Mouse (Mus musculus): ENCODE data around the gene Arhgef28.
A peak's percentile ranks its signal among the peaks of the same experiment; 100 is the strongest.

The Arhgef28 gene

DNA sequence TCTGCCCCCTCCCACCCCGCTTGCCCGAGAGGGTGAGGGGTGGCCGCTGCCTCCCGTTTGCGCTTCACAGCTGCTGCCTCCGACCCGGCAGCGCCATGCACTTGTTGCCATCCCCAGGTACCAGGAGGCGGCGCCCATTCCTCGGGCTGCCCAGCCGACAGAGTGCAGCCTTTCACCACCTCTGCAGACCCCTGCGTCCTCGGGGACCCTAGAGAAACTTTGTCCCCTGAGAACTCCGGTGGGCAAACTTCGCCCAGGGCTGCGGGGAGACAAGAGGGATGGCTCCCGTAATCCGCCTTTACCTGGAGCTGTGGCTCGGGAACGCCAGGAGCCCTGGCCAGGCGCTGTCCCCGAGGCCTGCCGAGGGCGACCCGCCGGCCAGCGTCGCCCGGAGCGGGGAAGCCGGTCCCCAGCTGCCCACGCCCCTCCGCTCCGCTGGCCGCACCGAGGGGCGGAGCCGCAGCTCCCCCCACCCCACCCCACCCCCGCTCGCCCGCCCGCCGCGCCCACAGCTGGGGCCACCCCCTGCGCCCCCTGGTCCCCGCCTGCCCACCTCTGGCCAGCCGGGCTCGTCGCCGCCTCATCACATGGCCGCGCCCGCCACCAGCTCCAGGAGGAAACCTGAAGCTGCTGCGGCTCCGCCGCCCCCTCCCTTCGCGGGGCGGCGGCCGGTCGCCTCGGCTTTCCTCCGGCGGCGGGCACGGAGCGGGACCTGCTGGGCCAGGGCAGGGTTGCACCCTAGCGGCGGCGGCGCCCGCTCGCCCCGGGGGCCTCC lies at the start of gene Arhgef28:
Arhgef28 (minus strand) TSS at position 669 of the 775 bp plus-strand sequence.
- peak; percentile 58 to 81 for DNase-seq (ENCODE audit: low spot score in 2 of 2)

GRCm38 (mm10) chr13:98254921-98255320 lies 48.7 kb upstream of the Arhgef28 start:
- DNase-seq (ENCODE audit: low spot score in 2 of 2), result no peak

DNA sequence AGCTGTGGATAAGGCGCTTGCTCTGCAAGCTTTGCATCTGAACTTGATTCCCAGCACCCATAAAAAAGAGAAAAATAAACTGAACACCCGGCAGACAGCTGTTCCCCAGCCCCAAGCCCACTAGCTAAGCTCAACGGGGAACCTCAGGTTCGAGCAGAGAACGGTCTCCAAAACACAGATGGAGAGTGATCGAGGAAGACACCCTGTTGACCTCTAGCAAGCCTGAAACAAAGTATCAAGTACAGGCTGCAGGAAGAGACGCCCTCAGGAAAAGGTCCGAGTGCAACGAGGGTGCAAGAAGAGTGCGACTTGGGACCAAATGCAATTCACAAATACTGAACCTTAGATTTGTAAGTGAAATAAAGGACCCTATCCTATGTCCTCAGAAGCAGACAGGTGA lies 43.4 kb upstream of the Arhgef28 start:
- DNase-seq (ENCODE audit: low spot score in 2 of 2), result no peak

DNA sequence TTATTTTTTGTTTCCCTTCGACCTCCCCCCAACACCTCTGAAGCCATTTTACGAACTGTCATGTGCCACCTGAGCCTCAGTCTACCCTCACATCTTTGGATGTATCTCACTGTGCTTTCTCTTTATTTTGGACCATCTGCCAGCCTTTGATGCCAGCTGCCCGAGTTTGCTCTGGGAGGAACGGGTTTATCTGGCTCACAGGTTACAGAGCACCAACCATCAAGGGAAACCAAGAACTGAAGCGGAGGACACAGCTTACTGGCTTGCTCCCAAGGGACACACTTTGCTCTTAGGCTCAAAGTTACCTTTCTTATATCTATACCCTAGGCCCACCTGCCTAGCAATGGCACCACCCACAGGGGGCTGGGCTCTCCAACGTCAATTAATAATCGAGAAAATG lies 39.1 kb upstream of the Arhgef28 start:
- DNase-seq (ENCODE audit: low spot score in 2 of 2), result no peak

DNA sequence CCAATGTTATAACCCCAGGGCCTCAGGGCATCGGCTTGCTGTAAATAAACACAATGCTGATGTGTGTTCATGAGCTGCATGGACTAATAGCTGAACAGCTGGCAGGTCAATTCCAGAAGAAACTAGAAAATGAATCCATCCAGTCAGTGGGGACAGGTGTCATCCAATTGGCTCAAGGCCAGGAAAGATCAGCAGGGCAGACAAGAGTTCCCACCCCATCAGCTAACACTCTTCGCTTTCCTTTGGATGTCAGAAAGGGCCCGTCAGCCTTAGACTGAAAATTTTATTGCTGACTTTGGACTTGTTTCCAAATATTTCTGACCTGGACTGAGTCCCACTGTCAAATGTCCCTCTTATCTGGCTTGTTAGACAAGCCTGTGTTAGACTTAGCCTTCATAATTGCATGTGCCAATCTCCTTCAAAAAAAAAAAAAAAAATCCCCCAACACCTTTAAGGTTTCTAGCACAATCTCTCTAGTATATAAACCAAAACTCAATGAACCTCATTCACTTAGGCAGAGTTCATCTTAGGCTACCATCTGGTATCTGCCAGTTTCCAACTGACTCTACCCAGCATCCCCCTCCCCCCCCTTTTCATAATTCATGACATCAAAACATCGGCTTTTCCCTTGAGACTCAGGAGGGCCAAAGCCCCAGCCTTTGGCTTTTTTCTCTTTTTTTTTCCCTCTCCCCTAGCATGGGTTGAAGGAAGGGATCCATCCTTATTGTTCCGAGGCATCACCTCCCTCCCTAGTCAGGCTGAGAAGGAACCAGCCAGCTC lies 38.5 kb upstream of the Arhgef28 start:
- DNase-seq (ENCODE audit: low spot score in 2 of 2), result no peak

DNA sequence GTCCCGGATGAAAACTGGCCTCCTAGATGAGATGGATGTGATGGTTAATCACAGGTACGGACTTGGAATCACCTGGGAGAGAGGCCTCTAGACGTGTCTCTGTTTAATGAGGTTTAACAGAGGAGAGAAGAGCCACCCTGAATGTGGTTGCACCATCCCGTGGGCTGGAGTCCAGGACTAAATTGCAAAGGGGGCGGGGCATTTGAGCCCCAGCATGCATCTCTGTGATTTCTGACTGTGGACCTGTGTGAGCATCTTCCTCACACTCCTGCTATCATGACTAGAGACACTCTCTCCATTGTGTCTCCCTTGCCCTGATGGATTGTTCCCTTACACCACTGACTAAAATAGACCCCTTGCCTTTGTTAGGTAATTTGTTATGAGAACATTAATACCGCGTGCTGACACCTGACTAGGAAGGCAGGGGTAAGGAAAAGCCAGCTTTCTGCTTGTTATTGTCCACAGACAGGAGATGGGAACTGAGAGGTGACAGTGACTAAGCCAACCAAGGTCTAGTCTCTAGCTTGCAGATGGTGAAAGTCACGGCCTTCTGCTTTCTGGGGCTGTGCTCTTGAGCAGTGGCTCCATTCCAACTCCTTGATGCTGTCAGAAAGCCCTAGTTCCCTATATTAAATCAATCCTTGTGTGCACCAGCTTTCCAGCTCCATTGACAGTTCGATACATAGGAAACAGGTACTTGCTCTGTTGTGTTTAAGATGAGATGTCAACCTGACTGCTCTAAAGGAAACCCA lies 35.5 kb upstream of the Arhgef28 start:
- no peak for DNase-seq (ENCODE audit: low spot score in 2 of 2)

DNA sequence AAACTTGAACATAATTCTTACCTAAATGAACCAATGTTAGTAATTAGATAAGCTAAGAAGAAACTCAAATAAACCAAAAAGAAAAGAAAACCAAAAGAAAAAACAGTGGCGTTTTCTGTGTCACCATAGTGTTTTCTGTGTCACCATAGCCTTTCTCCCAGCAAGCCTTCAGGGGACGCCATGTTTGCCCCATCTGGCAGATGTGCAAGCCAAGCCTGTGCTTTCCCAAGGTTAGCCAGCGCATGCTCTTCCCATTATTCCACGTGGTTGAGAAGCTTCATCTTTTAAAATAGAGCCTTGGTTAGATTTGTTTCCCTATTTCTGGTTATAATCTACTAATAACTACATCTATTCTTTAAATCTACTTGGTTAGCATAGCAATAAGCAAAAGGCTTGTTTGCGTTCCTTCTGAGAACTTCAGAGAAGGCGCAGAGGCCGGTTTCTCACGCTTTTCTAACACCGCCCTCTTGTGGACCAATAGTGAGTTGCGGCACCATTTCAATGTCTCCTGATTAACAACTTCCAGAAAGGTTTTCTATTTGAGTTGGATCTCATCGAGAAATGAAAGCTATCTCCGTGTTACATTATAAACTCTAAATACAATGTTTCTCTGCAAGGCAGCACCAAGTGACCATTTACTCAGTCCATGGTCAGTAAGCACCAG lies 33.9 kb upstream of the Arhgef28 start:
- DNase-seq (ENCODE audit: low spot score in 2 of 2), result peak; percentile 62 to 63

DNA sequence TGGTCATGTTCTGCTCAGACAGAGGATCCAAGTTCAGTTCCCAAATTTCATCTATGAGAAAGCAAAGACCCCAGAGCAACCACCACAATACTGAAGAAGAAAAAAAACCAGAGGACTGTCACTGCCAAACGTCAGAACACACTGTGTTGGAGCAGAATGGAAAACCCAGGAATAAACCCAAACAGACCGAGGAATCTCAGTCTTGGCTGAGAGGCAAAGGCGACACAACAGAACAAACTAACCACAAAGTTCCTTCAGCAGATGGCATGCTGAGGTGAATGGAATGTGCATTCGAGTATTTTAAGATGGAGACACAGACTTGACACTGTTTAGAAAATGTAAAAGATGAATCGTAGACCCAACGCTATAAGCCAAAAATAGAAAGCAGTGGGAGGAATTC lies 29.2 kb upstream of the Arhgef28 start:
- DNase-seq (ENCODE audit: low spot score in 2 of 2), result no peak

DNA sequence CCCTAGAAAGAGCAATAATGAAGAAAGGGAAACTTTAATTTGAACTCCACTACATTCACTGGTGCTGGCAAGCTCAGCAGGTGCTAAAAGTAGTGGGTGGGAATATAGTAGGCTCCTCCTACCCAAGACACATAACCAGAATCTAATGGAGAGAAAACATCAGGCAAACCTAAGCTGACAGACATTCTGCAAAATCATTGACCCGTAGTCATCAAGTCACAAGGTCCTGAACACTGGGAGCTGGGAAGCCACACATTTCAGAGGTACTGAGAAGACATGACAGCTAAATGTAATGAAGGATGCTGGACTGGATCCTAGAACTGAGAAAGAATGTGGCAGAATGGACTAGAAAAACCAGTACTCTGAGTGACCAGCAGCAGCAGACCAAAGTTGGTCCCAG lies 24.3 kb upstream of the Arhgef28 start:
- DNase-seq (ENCODE audit: low spot score in 2 of 2), result no peak

DNA sequence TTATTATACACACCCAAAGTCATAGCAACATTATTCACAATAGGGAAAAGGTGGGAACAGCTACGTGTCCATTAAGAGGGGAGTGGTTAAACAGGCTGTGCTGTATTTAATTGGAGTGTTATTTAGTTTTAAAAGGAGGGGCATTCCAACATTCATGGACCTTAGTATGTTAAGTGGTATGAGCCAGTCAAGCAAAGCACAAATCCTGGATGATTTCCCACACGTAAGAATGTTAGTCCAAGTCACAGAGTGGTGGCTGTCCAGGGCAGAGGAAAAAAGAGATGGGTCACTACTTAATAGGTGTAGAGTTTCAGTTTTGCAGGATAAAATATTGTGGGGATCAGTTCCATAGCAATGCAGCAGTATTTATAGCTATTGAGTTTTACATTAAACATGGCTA lies 20.0 kb upstream of the Arhgef28 start:
- DNase-seq (ENCODE audit: low spot score in 2 of 2), result no peak

- DNase-seq (ENCODE audit: low spot score in 2 of 2), result no peak
These were observed 16.6 kb upstream of the Arhgef28 start for GRCm38 (mm10) chr13:98222848-98223247.

DNA sequence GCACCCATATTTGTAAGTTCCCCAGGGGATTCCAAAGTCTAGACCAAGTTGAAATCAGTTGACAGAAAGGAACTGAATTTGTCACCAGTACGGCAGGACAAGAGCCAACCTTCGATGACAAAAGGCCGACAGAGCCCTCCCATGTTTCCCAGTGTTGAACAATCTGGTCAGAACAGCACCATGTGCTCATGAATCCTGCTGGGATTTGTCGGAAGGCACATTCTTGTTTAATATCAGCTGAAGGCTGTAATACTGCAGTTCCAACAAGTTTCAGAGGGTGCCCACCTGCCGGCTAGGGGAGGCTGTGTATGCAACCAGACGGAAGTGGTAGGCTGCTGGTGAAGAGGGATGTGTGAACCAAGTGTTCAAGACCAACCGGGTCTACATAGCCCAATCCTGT lies 3.9 kb upstream of the Arhgef28 start:
- DNase-seq (ENCODE audit: low spot score in 2 of 2), result no peak

DNA sequence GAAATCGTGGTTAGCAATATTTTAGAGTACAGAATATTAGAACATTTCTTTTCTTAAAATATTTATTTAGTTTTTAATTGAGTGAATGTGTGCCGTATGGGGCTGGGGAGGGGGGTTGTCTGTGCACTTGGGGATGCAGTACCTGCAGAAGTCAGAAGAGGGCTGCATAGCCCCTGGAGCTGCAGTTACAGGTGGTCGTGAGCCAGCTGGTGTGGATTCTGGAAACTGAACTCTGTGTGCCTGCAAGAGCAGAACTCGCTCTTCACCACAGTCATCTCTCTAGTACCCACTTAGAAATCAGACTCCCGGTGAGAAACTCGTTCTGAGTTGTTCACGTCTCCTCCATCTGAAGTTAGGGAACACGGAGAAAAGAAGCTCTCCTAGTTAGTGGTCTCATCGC lies 2.6 kb upstream of the Arhgef28 start:
- DNase-seq (ENCODE audit: low spot score in 2 of 2), result no peak

- no peak for DNase-seq (ENCODE audit: low spot score in 2 of 2)
These were observed 269 bp upstream of the Arhgef28 start for GRCm38 (mm10) chr13:98206546-98206870.

DNA sequence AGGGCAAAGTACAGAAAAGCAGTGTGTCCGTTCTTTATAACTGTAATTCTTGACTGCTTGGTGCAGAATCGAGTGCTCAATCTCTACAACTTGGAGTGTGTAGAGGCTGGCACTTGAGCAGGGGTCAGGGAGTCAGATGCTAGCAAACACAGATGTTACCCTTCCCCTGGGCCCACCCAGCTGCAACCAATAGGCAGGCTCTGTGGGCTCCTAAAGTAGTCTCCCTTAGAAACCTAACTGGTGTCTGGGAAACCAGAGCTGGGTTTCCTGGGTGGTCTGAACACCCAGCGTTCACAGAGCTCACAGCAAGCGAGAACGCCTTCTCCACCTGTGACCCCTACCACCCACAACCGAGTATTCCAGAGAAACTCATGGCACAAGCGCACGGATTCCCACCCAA lies 1.1 kb downstream of the Arhgef28 start:
- DNase-seq (ENCODE audit: low spot score in 2 of 2), result no peak

DNA sequence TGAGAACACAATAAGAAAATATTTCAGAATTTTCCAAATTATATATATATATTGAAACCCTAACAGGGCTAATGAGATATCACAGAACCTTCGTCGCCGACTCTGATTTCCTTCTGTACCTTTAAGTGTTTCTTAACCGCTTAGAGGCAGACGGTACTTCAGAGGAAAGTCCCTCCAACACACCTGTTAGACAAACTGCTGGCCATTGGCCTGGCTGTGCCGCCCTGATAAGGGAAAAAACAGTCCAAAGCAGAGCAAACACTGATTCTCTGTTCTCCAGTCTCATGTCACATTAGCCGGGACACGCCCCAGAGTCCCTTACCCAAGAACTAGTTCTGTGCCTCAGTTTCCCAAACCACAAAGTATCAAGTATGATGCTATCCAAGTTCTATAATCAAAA lies 1.9 kb downstream of the Arhgef28 start:
- no peak for DNase-seq (ENCODE audit: low spot score in 2 of 2)

DNA sequence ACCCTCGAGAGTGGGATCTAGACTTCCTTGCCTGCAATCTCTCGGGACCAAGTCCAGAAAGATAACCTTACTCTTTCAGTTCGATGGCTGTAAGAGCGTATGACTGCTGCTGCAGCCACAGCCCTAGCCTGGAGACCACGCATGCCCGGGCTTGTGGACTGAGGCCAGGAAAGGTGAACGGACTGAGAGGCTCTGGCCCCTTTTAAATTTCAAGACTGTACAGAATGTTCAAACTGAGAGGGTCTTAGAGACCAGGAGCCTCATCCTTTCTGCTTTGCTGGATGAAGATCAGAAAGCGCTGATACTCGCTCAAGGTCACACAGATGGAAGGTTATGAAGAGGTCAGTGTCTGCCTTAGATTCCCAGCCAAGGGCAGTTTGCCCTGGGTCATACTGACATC lies 4.8 kb downstream of the Arhgef28 start:
- DNase-seq (ENCODE audit: low spot score in 2 of 2), result peak in 1 of 2 experiments; percentile 30

- no peak for DNase-seq (ENCODE audit: low spot score in 2 of 2)
These were observed 13.6 kb downstream of the Arhgef28 start for GRCm38 (mm10) chr13:98192596-98192995.

GRCm38 (mm10) chr13:98188500-98188899 lies 17.7 kb downstream of the Arhgef28 start:
- DNase-seq (ENCODE audit: low spot score in 2 of 2), result no peak

- DNase-seq (ENCODE audit: low spot score in 2 of 2), result no peak
These were observed 18.3 kb downstream of the Arhgef28 start for GRCm38 (mm10) chr13:98187904-98188303.

DNA sequence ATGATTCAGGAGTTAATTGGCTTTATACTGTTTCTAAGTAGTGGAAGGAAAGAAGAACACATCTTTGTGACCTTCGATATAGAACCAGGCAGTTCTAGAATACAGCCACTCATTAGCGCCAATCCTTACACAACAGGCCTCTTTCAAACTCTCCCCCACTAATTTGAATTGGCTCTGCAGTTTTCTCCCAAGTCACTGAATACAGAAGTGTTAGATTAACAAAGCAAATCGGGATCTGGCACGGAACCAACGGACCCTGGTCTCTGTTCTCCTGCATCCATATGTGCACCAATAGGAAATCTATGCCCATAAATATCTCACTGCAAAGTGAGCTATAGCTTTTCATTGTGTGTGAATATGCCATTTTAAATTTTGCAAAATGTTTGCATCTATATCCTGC lies 20.1 kb downstream of the Arhgef28 start:
- no peak for DNase-seq (ENCODE audit: low spot score in 2 of 2)

GRCm38 (mm10) chr13:98184632-98185031 lies 21.6 kb downstream of the Arhgef28 start:
- no peak for DNase-seq (ENCODE audit: low spot score in 2 of 2)

All from urinary bladder, postnatal 36 days (tissue).